ENCODE assay signal across 28 mouse cellular contexts in the genomic region with DNA sequence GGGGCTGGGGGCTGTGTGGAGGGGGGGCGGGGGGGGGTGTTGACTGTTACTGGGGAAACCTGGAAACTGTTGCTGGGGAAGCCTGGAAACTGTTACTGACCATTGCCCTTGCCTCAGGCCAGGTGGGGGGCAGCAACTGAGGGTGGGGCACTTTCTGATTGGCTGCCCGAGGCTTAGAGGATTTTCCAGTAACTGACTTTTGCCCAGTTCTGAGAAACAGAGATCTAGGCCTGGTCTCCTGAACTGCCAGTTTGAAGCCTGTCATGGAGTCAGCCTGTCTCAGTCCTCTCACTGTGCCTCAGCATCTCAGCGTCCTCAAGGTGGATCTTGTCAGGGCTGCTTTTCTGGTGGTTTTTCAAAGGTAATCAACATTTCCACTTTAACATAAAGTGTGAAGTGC. TPM values are rescaled to one million over a fixed set of nuclear protein-coding genes. Genes with fewer than 3 reads are reported as not detected.
DNase-seq lines count a peak whose midpoint lies in the region; ATAC-seq and TF ChIP-seq lines count a peak whose summit lies in the region.
"Had no signal": no experiment of that assay in that cellular context is flagged by ENCODE, and none has a peak within 500 bp of the region (broad histone marks: within the 10 kb centered on the region; RNA-seq: fewer than 3 reads in every experiment).

No protein-coding gene starts in this region.

- peak; percentile 72 for DNase-seq in heart, adult 11 months
- no peak for DNase-seq in heart, adult 8-10 months (ENCODE audit: low spot score)
- DNase-seq in kidney, postnatal 36 days: peak; percentile 37 to 74
- DNase-seq in G1E (ENCODE audit: low spot score): no peak
- DNase-seq in c-Kit-positive CD71-positive TER-119-negative erythroid progenitor cells, embryonic 14.5 days (ENCODE audit: low read depth): peak; percentile 34
- no peak for DNase-seq in hindbrain, embryonic 10.5 days (ENCODE audit: low spot score)
- DNase-seq: adrenal gland, adult 8-10 months; cerebellum, adult 11-12 months; cerebellum, adult 8-10 months; cerebellum, postnatal 10 days; cerebellum, postnatal 36 days; embryo, embryonic 11 days; gastrocnemius, postnatal 14 days; heart, adult 18-20 months; heart, postnatal 14 days; heart, postnatal 4 days had no signal

- H3K27ac ChIP-seq in kidney, embryonic 16.5 days (ENCODE audit: low read length): no peak overlapping the region
- H3K27ac ChIP-seq in hindbrain, embryonic 10.5 days: no peak overlapping the region
- H3K27ac ChIP-seq: embryonic facial prominence, embryonic 10.5 days; embryonic facial prominence, embryonic 13.5 days; forebrain, embryonic 12.5 days; forebrain, embryonic 15.5 days; heart, embryonic 10.5 days; heart, embryonic 13.5 days; hindbrain, embryonic 12.5 days; hindbrain, embryonic 15.5 days had no signal

- no peak overlapping the region for H3K4me2 ChIP-seq in kidney, embryonic 16.5 days (replicated peaks; ENCODE audit: low read depth, low read length)
- H3K4me2 ChIP-seq: embryonic facial prominence, embryonic 13.5 days; forebrain, embryonic 12.5 days; forebrain, embryonic 15.5 days; heart, embryonic 13.5 days; hindbrain, embryonic 12.5 days; hindbrain, embryonic 15.5 days had no signal

- no peak for ATAC-seq in kidney, embryonic 16.5 days (ENCODE audit: low FRiP score, low TSS enrichment)
- no peak for ATAC-seq in G1E (ENCODE audit: extremely low read depth, insufficient number of reproducible peaks, low FRiP score, poor library complexity, severe bottlenecking)
- ATAC-seq: activated CD4-positive, CD25-positive, alpha-beta regulatory T cell, adult 4 months; CD4-positive, CD25-positive, alpha-beta regulatory T cell, adult 4 months; forebrain, embryonic 15.5 days had no signal

- WGBS in kidney, embryonic 16.5 days: 88% methylated on average over 3 of the region's 3 CpGs
- 91% methylated on average over 3 of the region's 3 CpGs for WGBS in hindbrain, embryonic 10.5 days

- no peak overlapping the region for H3K4me3 ChIP-seq in kidney, embryonic 16.5 days (ENCODE audit: low read length)
- peak overlapping the region; percentile 48; the same call in 1 of the 2 replicates for H3K4me3 ChIP-seq in G1E (ENCODE audit: low read depth, low read length)
- H3K4me3 ChIP-seq in hindbrain, embryonic 10.5 days: no peak overlapping the region
- H3K4me3 ChIP-seq: embryonic facial prominence, embryonic 10.5 days; embryonic facial prominence, embryonic 13.5 days; erythroblast, embryonic 14.5 days; forebrain, embryonic 12.5 days; forebrain, embryonic 15.5 days; heart, embryonic 10.5 days; heart, embryonic 13.5 days; hindbrain, embryonic 12.5 days; hindbrain, embryonic 15.5 days had no signal

- TF ChIP-seq CTCF in G1E (IDR thresholded peaks at IDR 0.05; ENCODE audit: low read depth, low read length): no peak

- no peaks in the 10 kb centered on the region for H3K9me3 ChIP-seq in kidney, embryonic 16.5 days (ENCODE audit: low read length)
- H3K9me3 ChIP-seq in G1E (replicated peaks): no peaks in the 10 kb centered on the region
- H3K9me3 ChIP-seq in hindbrain, embryonic 10.5 days: no peaks in the 10 kb centered on the region
- H3K9me3 ChIP-seq: embryonic facial prominence, embryonic 10.5 days; embryonic facial prominence, embryonic 13.5 days; forebrain, embryonic 12.5 days; forebrain, embryonic 15.5 days; heart, embryonic 10.5 days; heart, embryonic 13.5 days; hindbrain, embryonic 12.5 days; hindbrain, embryonic 15.5 days had no signal

- no peak overlapping the region for H3K9ac ChIP-seq in kidney, embryonic 16.5 days (replicated peaks; ENCODE audit: low read length)
- H3K9ac ChIP-seq: embryonic facial prominence, embryonic 13.5 days; forebrain, embryonic 12.5 days; forebrain, embryonic 15.5 days; heart, embryonic 13.5 days; hindbrain, embryonic 12.5 days; hindbrain, embryonic 15.5 days had no signal

- H3K4me1 ChIP-seq in kidney, embryonic 16.5 days (ENCODE audit: insufficient read depth, low read length): peaks cover 32% of the 10 kb centered on the region
- peaks cover 56% of the 10 kb centered on the region for H3K4me1 ChIP-seq in G1E (ENCODE audit: insufficient read depth, low read depth, low read length)
- H3K4me1 ChIP-seq in hindbrain, embryonic 10.5 days (replicated peaks): peaks cover 39% of the 10 kb centered on the region

- H3K36me3 ChIP-seq in kidney, embryonic 16.5 days (ENCODE audit: insufficient read depth, low read length): peaks cover 16% of the 10 kb centered on the region
- H3K36me3 ChIP-seq in G1E (replicated peaks): peaks cover 50% of the 10 kb centered on the region
- peaks cover 54% of the 10 kb centered on the region for H3K36me3 ChIP-seq in hindbrain, embryonic 10.5 days

- H3K27me3 ChIP-seq in kidney, embryonic 16.5 days (ENCODE audit: insufficient read depth, low read length): no peaks in the 10 kb centered on the region
- no peaks in the 10 kb centered on the region for H3K27me3 ChIP-seq in G1E (ENCODE audit: insufficient read depth, low read length)
- H3K27me3 ChIP-seq in hindbrain, embryonic 10.5 days (ENCODE audit: insufficient read depth, poor library complexity, severe bottlenecking): no peaks in the 10 kb centered on the region
- H3K27me3 ChIP-seq: embryonic facial prominence, embryonic 13.5 days; forebrain, embryonic 12.5 days; forebrain, embryonic 15.5 days; heart, embryonic 13.5 days; hindbrain, embryonic 12.5 days; hindbrain, embryonic 15.5 days had no signal

RNA-seq across cellular contexts. Expression of gene Trim11, which starts 3.5 kb away (rescaled TPM):
- total RNA-seq in heart, adult 8-10 months (2022): 10 to 100 TPM; 14.7 to 18.9 (median 16.5) TPM
- polyA plus RNA-seq in kidney, embryonic 16.5 days (2015; fragmentation: Nextera tagmentation; extraction: Ambion mirVana): 22.9 and 25.9 TPM in 2 replicates
- total RNA-seq in G1E (2014; fragmentation: Nextera tagmentation) (44.7 and 48.2 TPM in 2 replicates), G1E (2017) (32.3 and 36.4 TPM in 2 replicates)
- 69.3 and 75.9 TPM in 2 replicates for polyA plus RNA-seq in G1E (2012)
- 18.8 and 20.2 TPM in 2 replicates for polyA plus RNA-seq in hindbrain, embryonic 10.5 days (2016; fragmentation: Nextera tagmentation; extraction: Ambion mirVana)

RNA-seq across cellular contexts. Expression of gene Hist3h2a, which starts 19.9 kb away (rescaled TPM):
- 10 to 100 TPM; 10.5 to 17.8 (median 16.0) TPM for total RNA-seq in heart, adult 8-10 months (2022)
- polyA plus RNA-seq in kidney, embryonic 16.5 days (2015; fragmentation: Nextera tagmentation; extraction: Ambion mirVana): 39.5 and 39.7 TPM in 2 replicates
- total RNA-seq in G1E (2014; fragmentation: Nextera tagmentation): 93.3 and 107 TPM in 2 replicates
- 108 and 128 TPM in 2 replicates for total RNA-seq in G1E (2017)
- 6.2 and 13.5 TPM in 2 replicates for polyA plus RNA-seq in G1E (2012)
- polyA plus RNA-seq in hindbrain, embryonic 10.5 days (2016; fragmentation: Nextera tagmentation; extraction: Ambion mirVana): 25.4 and 49.0 TPM in 2 replicates

RNA-seq across cellular contexts. Expression of gene Trim17, which starts 19.9 kb away (rescaled TPM):
- under 1 TPM in 3 of 4 experiments, not detected in 1; 0.06 to 0.20 (median 0.08) TPM for total RNA-seq in heart, adult 8-10 months (2022)
- polyA plus RNA-seq in kidney, embryonic 16.5 days (2015; fragmentation: Nextera tagmentation; extraction: Ambion mirVana): 0.42 and 0.64 TPM in 2 replicates
- not detected in 2 replicates for total RNA-seq in G1E (2014; fragmentation: Nextera tagmentation)
- 0.11 and 0.12 TPM in 2 replicates for total RNA-seq in G1E (2017)
- 0.12 and 7.5 TPM in 2 replicates for polyA plus RNA-seq in G1E (2012)
- polyA plus RNA-seq in hindbrain, embryonic 10.5 days (2016; fragmentation: Nextera tagmentation; extraction: Ambion mirVana): 0.41 and 0.85 TPM in 2 replicates

RNA-seq across cellular contexts. Expression of gene Hist3h2ba, which starts 25.7 kb away (rescaled TPM):
- 1 to 10 TPM in 3 of 4 experiments, not detected in 1; 1.3 to 1.4 (median 1.3) TPM for total RNA-seq in heart, adult 8-10 months (2022)
- polyA plus RNA-seq in kidney, embryonic 16.5 days (2015; fragmentation: Nextera tagmentation; extraction: Ambion mirVana): 93.4 and 93.5 TPM in 2 replicates
- total RNA-seq in G1E (2014; fragmentation: Nextera tagmentation) (2.7 and 23.2 TPM in 2 replicates), G1E (2017) (6.0 and 7.1 TPM in 2 replicates)
- 0.20 TPM in 1 of 2 replicates, not detected in the other for polyA plus RNA-seq in G1E (2012)
- polyA plus RNA-seq in hindbrain, embryonic 10.5 days (2016; fragmentation: Nextera tagmentation; extraction: Ambion mirVana): 39.0 and 115 TPM in 2 replicates

RNA-seq across cellular contexts. Expression of gene Rnf187, which starts 35.7 kb away (rescaled TPM):
- 100 to 1,000 TPM; 165 to 184 (median 175) TPM for total RNA-seq in heart, adult 8-10 months (2022)
- 217 and 219 TPM in 2 replicates for polyA plus RNA-seq in kidney, embryonic 16.5 days (2015; fragmentation: Nextera tagmentation; extraction: Ambion mirVana)
- total RNA-seq in G1E (2014; fragmentation: Nextera tagmentation): 55.7 and 55.8 TPM in 2 replicates
- total RNA-seq in G1E (2017): 72.8 and 106 TPM in 2 replicates
- 225 and 312 TPM in 2 replicates for polyA plus RNA-seq in G1E (2012)
- polyA plus RNA-seq in hindbrain, embryonic 10.5 days (2016; fragmentation: Nextera tagmentation; extraction: Ambion mirVana): 297 and 381 TPM in 2 replicates

Comparison
In these comparisons a context has a peak if more than half of its experiments do, and no peak if none do; other contexts are left out.
1. DNase-seq: peak in heart, adult 11 months (single experiment), kidney, postnatal 36 days (2 of 2) and c-Kit-positive CD71-positive TER-119-negative erythroid progenitor cells, embryonic 14.5 days (single experiment); none in heart, adult 8-10 months (single experiment), G1E (single experiment) and hindbrain, embryonic 10.5 days (single experiment).